Mouse (Mus musculus): ENCODE measurements around the gene Zdhhc19. TPM values are rescaled to one million over a fixed set of nuclear protein-coding genes. Genes with fewer than 3 reads are reported as not detected.

Gene Zdhhc19
- total and polyA plus RNA-seq, 3 experiments = 0.58 to 1.4 TPM; not detected in 1

DNA sequence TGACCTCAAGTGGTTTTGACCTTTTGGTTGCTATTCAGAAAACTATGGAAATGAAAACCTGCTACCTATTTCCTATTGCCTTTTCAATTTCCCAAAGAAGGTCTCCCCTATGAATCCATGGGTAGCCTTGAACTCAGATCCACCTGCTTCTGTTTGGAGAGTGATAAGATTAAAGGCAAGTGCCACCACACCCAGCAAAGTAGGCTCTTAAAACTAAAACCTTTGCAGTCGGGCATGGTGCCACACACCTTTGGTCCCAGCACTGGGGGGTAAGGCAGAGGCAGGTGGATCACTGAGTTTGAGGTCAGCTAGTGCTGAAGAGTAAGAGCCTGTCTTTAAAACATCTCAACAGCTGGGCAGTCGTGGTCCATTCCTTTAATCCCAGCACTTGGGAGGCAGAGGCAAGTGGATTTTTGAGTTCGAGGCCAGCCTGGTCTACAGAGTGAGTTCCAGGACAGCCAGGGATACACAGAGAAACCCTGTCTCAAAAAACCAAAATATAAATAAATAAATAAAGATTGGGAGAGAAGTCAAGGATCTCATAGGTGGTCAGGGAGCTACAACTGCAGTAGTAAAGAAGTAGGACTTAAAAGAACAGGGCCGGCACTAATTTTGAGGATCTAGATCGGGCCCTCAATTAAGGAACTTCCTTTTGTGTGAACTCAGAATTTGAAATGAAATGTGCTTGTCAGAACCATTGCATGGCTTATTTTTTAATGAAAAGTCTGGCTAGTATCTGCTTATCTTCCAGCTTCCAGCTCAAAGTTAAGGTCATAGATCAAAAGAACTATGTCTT, 114.6 kb downstream of the Zdhhc19 start:
- H3K79me2 ChIP-seq (ENCODE audit: control insufficient read depth, insufficient read depth, low read length, poor library complexity) = peaks cover 45% of the 10 kb centered on the region
- peak; percentile 16; the same call in 1 of the 2 replicates for TF ChIP-seq CHD1 (IDR thresholded peaks at IDR 0.05; ENCODE audit: low read depth, low read length)
- peak; percentile 40; the same call in 1 of the 2 replicates for TF ChIP-seq GATA1 (IDR thresholded peaks at IDR 0.05; ENCODE audit: low read depth, low read length)
- TF ChIP-seq TAL1 (IDR thresholded peaks at IDR 0.05; ENCODE audit: low read length) = peak; percentile 54
- TF ChIP-seq NRF1 (IDR thresholded peaks at IDR 0.05; ENCODE audit: insufficient read depth, low read depth, low read length, poor library complexity, severe bottlenecking) = no peak
- TF ChIP-seq TCF12 (IDR thresholded peaks at IDR 0.05; ENCODE audit: low read depth, low read length) = 0 out of 2 replicates have a peak, but pooled peaks have one; percentile 26
- peak overlapping the region; percentile 92 for H3K9ac ChIP-seq (ENCODE audit: control insufficient read depth, low read depth, low read length, poor library complexity, severe bottlenecking)
- peak; percentile 57 for DNase-seq (ENCODE audit: low read depth, low spot score)
- peaks cover 14 to 30% of the 10 kb centered on the region in 2 experiments for H3K4me1 ChIP-seq (ENCODE audit: control insufficient read depth in 1 of 2, insufficient read depth in 2 of 2, low read length in 2 of 2)
- H3K4me3 ChIP-seq (ENCODE audit: control insufficient read depth in 1 of 2, insufficient read depth in 1 of 2, low read depth in 2 of 2, low read length in 2 of 2) = peak overlapping the region; percentile 75 to 84
- no peaks in the 10 kb centered on the region for H3K9me3 ChIP-seq (replicated peaks; ENCODE audit: insufficient read depth, low read length)
- H3K36me3 ChIP-seq (ENCODE audit: control insufficient read depth in 1 of 2, insufficient read depth in 2 of 2, low read length in 2 of 2) = peaks cover 22 to 44% of the 10 kb centered on the region in 2 experiments
- H3K27ac ChIP-seq (ENCODE audit: control insufficient read depth, low read depth, low read length) = peak overlapping the region; percentile 56
- H3K27me3 ChIP-seq (ENCODE audit: control insufficient read depth in 1 of 2, insufficient read depth in 2 of 2, low read length in 2 of 2) = no peaks in the 10 kb centered on the region

Other genes starting within 250 kb of the Zdhhc19 start
- gene Fbxo45, start 249.1 kb upstream of the Zdhhc19 start, total RNA-seq (2012; rRNA removed) = 17.5 and 19.3 TPM in 2 replicates
- 10 to 100 TPM in 1 of 2 experiments, not detected in 1; 15.4 TPM for gene Fbxo45, start 249.1 kb upstream of the Zdhhc19 start, polyA plus RNA-seq (2012; ENCODE audit: insufficient read depth in 1 of 2, insufficient read length in 2 of 2, low read depth in 1 of 2, low replicate concordance in 2 of 2, missing spikeins in 1 of 2)
- gene Wdr53, start 249.0 kb upstream of the Zdhhc19 start, total RNA-seq (2012; rRNA removed) = 16.8 and 18.0 TPM in 2 replicates
- 10 to 100 TPM in 1 of 2 experiments, not detected in 1; 20.9 TPM for gene Wdr53, start 249.0 kb upstream of the Zdhhc19 start, polyA plus RNA-seq (2012; ENCODE audit: insufficient read depth in 1 of 2, insufficient read length in 2 of 2, low read depth in 1 of 2, low replicate concordance in 2 of 2, missing spikeins in 1 of 2)
- gene Smco1, start 224.8 kb upstream of the Zdhhc19 start, total RNA-seq (2012; rRNA removed) = not detected in 2 replicates
- gene Smco1, start 224.8 kb upstream of the Zdhhc19 start, polyA plus RNA-seq (2012; ENCODE audit: insufficient read depth in 1 of 2, insufficient read length in 2 of 2, low read depth in 1 of 2, low replicate concordance in 2 of 2, missing spikeins in 1 of 2) = not detected
- 17.6 TPM in 2 replicates for gene Rnf168, start 218.8 kb upstream of the Zdhhc19 start, total RNA-seq (2012; rRNA removed)
- gene Rnf168, start 218.8 kb upstream of the Zdhhc19 start, polyA plus RNA-seq (2012; ENCODE audit: insufficient read depth in 1 of 2, insufficient read length in 2 of 2, low read depth in 1 of 2, low replicate concordance in 2 of 2, missing spikeins in 1 of 2) = 10 to 100 TPM; 14.9 to 61.5 TPM
- 8.1 and 8.9 TPM in 2 replicates for gene Ubxn7, start 164.0 kb upstream of the Zdhhc19 start, total RNA-seq (2012; rRNA removed)
- 10 to 100 TPM; 11.0 to 51.2 TPM for gene Ubxn7, start 164.0 kb upstream of the Zdhhc19 start, polyA plus RNA-seq (2012; ENCODE audit: insufficient read depth in 1 of 2, insufficient read length in 2 of 2, low read depth in 1 of 2, low replicate concordance in 2 of 2, missing spikeins in 1 of 2)
- gene Tm4sf19, start 95.8 kb upstream of the Zdhhc19 start, total RNA-seq (2012; rRNA removed) = not detected in 2 replicates
- under 1 TPM in 1 of 2 experiments, not detected in 1; 0.06 TPM for gene Tm4sf19, start 95.8 kb upstream of the Zdhhc19 start, polyA plus RNA-seq (2012; ENCODE audit: insufficient read depth in 1 of 2, insufficient read length in 2 of 2, low read depth in 1 of 2, low replicate concordance in 2 of 2, missing spikeins in 1 of 2)
- gene Tctex1d2, start 76.6 kb upstream of the Zdhhc19 start, total RNA-seq (2012; rRNA removed) = 13.0 and 14.7 TPM in 2 replicates
- 100 to 1,000 TPM in 1 of 2 experiments, 10 to 100 TPM in 1; 23.7 to 239 TPM for gene Tctex1d2, start 76.6 kb upstream of the Zdhhc19 start, polyA plus RNA-seq (2012; ENCODE audit: insufficient read depth in 1 of 2, insufficient read length in 2 of 2, low read depth in 1 of 2, low replicate concordance in 2 of 2, missing spikeins in 1 of 2)
- 32.3 and 36.9 TPM in 2 replicates for gene Pcyt1a, start 65.3 kb upstream of the Zdhhc19 start, total RNA-seq (2012; rRNA removed)
- 10 to 100 TPM in 1 of 2 experiments, not detected in 1; 53.7 TPM for gene Pcyt1a, start 65.3 kb upstream of the Zdhhc19 start, polyA plus RNA-seq (2012; ENCODE audit: insufficient read depth in 1 of 2, insufficient read length in 2 of 2, low read depth in 1 of 2, low replicate concordance in 2 of 2, missing spikeins in 1 of 2)
- gene Slc51a, start 8.4 kb upstream of the Zdhhc19 start, total RNA-seq (2012; rRNA removed) = 3.3 and 4.6 TPM in 2 replicates
- gene Slc51a, start 8.4 kb upstream of the Zdhhc19 start, polyA plus RNA-seq (2012; ENCODE audit: insufficient read depth in 1 of 2, insufficient read length in 2 of 2, low read depth in 1 of 2, low replicate concordance in 2 of 2, missing spikeins in 1 of 2) = 10 to 100 TPM in 1 of 2 experiments, not detected in 1; 14.5 TPM
- gene Tfrc, start 112.7 kb downstream of the Zdhhc19 start, total RNA-seq (2012; rRNA removed) = 156 and 234 TPM in 2 replicates
- gene Tfrc, start 112.7 kb downstream of the Zdhhc19 start, polyA plus RNA-seq (2012; ENCODE audit: insufficient read depth in 1 of 2, insufficient read length in 2 of 2, low read depth in 1 of 2, low replicate concordance in 2 of 2, missing spikeins in 1 of 2) = 100 to 1,000 TPM in 1 of 2 experiments, 10 to 100 TPM in 1; 90.9 to 106 TPM
- 30.3 and 34.8 TPM in 2 replicates for gene Tnk2, start 147.6 kb downstream of the Zdhhc19 start, total RNA-seq (2012; rRNA removed)
- 10 to 100 TPM in 1 of 2 experiments, not detected in 1; 77.0 TPM for gene Tnk2, start 147.6 kb downstream of the Zdhhc19 start, polyA plus RNA-seq (2012; ENCODE audit: insufficient read depth in 1 of 2, insufficient read length in 2 of 2, low read depth in 1 of 2, low replicate concordance in 2 of 2, missing spikeins in 1 of 2)
- gene Muc4, start 239.6 kb downstream of the Zdhhc19 start, total RNA-seq (2012; rRNA removed) = not detected in 2 replicates
- gene Muc4, start 239.6 kb downstream of the Zdhhc19 start, polyA plus RNA-seq (2012; ENCODE audit: insufficient read depth in 1 of 2, insufficient read length in 2 of 2, low read depth in 1 of 2, low replicate concordance in 2 of 2, missing spikeins in 1 of 2) = not detected

All from MEL (cell line).